Mouse (Mus musculus) stomach, embryonic 15.5 days (tissue): ENCODE measurements around the gene Vipas39. TPM values are rescaled to one million over a fixed set of nuclear protein-coding genes. Genes with fewer than 3 reads are reported as not detected.
A peak's percentile ranks its signal among the peaks of the same experiment; 100 is the strongest.
"Not testable (repeated sequence)": the region's sequence is repeated elsewhere in the genome, so short reads cannot be mapped to it uniquely, and the experiment has no call there.

ENCODE experiments used
- ATAC-seq: fragments of 200-750 bp; cut with Nextera tagmentation; 2 replicates; pipeline ENCODE4 v1.8.0; 2017; ENCODE audit warnings: low read depth, moderate number of reproducible peaks, moderate TSS enrichment; ENCODE audit not compliant: insufficient read depth, low FRiP score
- H3K27ac ChIP-seq: fragments of 300-500 bp; sonication (generic); 2 replicates; pipeline ENCODE4 v1.5.1; 2015; ENCODE audit warnings: mild to moderate bottlenecking, inconsistent platforms
- H3K27me3 ChIP-seq: fragments of 300-500 bp; sonication (generic); replicated peaks from 2 replicates; pipeline ENCODE4 v1.6.1; 2015; ENCODE audit warnings: inconsistent platforms
- H3K36me3 ChIP-seq: fragments of 300-500 bp; sonication (generic); 2 replicates; pipeline ENCODE4 v1.6.1; 2015; ENCODE audit warnings: inconsistent platforms
- H3K4me1 ChIP-seq: fragments of 300-500 bp; sonication (generic); 2 replicates; pipeline ENCODE4 v1.6.1; 2015; ENCODE audit warnings: inconsistent platforms
- H3K4me2 ChIP-seq: fragments of 300-500 bp; sonication (generic); 2 replicates; pipeline ENCODE4 v1.6.1; 2015; ENCODE audit warnings: mild to moderate bottlenecking, inconsistent platforms
- H3K4me3 ChIP-seq: fragments of 300-500 bp; sonication (generic); replicated peaks from 2 replicates; pipeline ENCODE4 v1.5.1; 2015; ENCODE audit warnings: inconsistent platforms
- H3K9ac ChIP-seq: fragments of 300-500 bp; sonication (generic); 2 replicates; pipeline ENCODE4 v1.6.1; 2015; ENCODE audit warnings: inconsistent platforms
- H3K9me3 ChIP-seq: fragments of 300-500 bp; sonication (generic); 2 replicates; pipeline ENCODE4 v1.6.1; 2016; ENCODE audit warnings: inconsistent platforms
- WGBS: fragments of 180-500 bp; shearing (Covaris S2); methylation state at CpG from one replicate; pipeline ENCODE4 v1.1.7; 2015; 5-methylcytosine and 5-hydroxymethylcytosine counted together
- polyA plus RNA-seq: library from polyadenylated mRNA; unstranded; fragments of >200 nt; fragmentation: Nextera tagmentation; extraction: Ambion mirVana; gene quantifications from 2 replicates; pipeline ENCODE4 v1.2.1, GENCODE M21; 2015

Vipas39 gene
- polyA plus RNA-seq = 35.6 TPM in 2 replicates

GRCm38 (mm10) chr12:87266108-87266826 lies at the start of gene Vipas39, which contains the start of gene Ahsa1:
Vipas39 (minus strand) TSS chr12:87266256.
Ahsa1 (plus strand) TSS chr12:87266479.
- peak within 1 kb of the TSS; percentile 89 for H3K4me3 ChIP-seq
- H3K36me3 ChIP-seq = peaks cover 37% of the 10 kb centered on the region
- no peaks in the 10 kb centered on the region for H3K27me3 ChIP-seq
- peak within 1 kb of the TSS; percentile 77 for H3K4me2 ChIP-seq
- no peaks in the 10 kb centered on the region for H3K9me3 ChIP-seq
- WGBS = under 1% methylated on average over 31 of the region's 31 CpGs
- ATAC-seq = peak; percentile 98
- peaks cover 6% of the 10 kb centered on the region for H3K4me1 ChIP-seq
- peak within 1 kb of the TSS; percentile 91 for H3K27ac ChIP-seq
- peak within 1 kb of the TSS; percentile 92 for H3K9ac ChIP-seq

- no peaks in the 10 kb centered on the region for H3K9me3 ChIP-seq
- no peaks in the 10 kb centered on the region for H3K27me3 ChIP-seq
- no peak overlapping the region for H3K27ac ChIP-seq
- no peaks in the 10 kb centered on the region for H3K4me1 ChIP-seq
- no peak overlapping the region for H3K4me2 ChIP-seq
- no peak overlapping the region for H3K4me3 ChIP-seq
- WGBS = 80% methylated on average over 2 of the region's 2 CpGs
- ATAC-seq = no peak
- peaks cover 5% of the 10 kb centered on the region; the same call in 1 of the 2 replicates for H3K36me3 ChIP-seq
- H3K9ac ChIP-seq = no peak overlapping the region
Observed at GRCm38 (mm10) chr12:87313098-87313497, 47.0 kb upstream of the Vipas39 start.

- not testable (repeated sequence) for H3K9me3 ChIP-seq, H3K4me1 ChIP-seq, H3K27ac ChIP-seq, H3K4me2 ChIP-seq, H3K36me3 ChIP-seq, H3K9ac ChIP-seq, H3K27me3 ChIP-seq, H3K4me3 ChIP-seq, ATAC-seq
- 81% methylated on average over 4 of the region's 4 CpGs for WGBS
Observed at GRCm38 (mm10) chr12:87306584-87306844, 40.5 kb upstream of the Vipas39 start.

DNA sequence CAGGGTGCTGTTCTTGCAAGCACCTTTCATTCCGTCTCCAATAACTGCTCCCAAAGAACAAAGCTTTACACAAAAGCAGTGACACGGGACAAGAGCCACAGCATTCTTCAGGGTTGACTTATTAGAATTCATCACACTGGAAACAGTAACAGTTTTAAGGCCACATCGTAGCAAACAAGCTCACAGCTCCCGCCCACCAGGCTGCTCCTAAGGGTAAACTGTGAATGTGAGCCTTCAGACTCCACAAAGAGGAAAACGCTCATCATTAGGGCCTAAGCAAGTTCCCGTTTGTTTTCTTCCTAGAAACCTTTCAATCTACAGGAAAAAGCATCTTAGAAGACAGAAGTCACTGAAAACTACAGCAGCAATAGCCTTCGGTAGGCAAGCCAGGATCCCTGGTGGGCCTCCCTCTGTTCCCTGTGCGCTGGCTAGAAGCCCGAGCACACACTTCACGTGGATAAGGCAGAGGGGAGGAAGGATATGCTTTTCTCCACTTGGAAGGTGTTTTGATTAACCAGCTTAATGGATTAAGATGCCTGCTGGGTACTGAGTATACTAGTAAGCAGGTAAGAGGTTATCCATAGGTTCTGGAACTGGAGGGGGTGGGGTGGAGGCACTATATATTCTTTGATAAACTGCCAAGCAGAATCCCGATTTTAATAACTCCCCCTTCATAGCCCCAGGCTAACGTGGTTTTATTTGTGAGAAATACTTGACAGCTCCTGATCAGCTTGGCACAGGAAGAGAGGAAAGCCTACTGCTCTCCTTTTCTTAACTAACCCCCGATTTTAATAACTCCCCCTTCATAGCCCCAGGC lies 39.9 kb upstream of the Vipas39 start:
- Histone ChIP-seq H3K36me3 (no peaks in the 10 kb centered on the region), H3K27me3 (no peaks in the 10 kb centered on the region), H3K27ac (no peak overlapping the region), H3K9ac (no peak overlapping the region), H3K4me2 (no peak overlapping the region), H3K4me1 (no peaks in the 10 kb centered on the region), H3K9me3 (no peaks in the 10 kb centered on the region), H3K4me3 (no peak overlapping the region)
- ATAC-seq = no peak
- WGBS = 38% methylated on average over 13 of the region's 13 CpGs

DNA sequence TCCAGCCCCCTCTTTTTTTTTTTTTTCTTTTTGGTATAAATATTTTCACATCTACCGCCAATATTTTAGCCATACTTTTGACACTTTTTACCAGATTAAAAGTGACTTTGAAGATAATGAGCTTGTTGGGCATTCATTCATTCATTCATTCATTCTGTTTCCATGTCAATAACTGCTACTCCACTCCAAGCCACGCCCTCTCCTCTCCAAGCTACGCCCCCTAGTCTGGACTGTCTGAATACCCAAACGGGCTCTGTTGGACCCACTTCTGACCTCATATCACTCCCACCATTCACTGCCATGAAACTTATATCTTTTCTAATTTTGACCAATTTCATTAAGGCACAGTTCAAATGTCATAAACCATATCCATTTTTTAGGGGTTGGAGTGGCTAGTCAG lies 35.1 kb upstream of the Vipas39 start:
- no peaks in the 10 kb centered on the region for H3K9me3 ChIP-seq
- no peak overlapping the region for H3K27ac ChIP-seq
- H3K9ac ChIP-seq = no peak overlapping the region
- no peak for ATAC-seq
- no peak overlapping the region for H3K4me2 ChIP-seq
- H3K4me3 ChIP-seq = no peak overlapping the region
- no peaks in the 10 kb centered on the region for H3K36me3 ChIP-seq
- WGBS = 48% methylated on average over 4 of the region's 4 CpGs
- peaks cover 6% of the 10 kb centered on the region for H3K27me3 ChIP-seq
- peaks cover 9% of the 10 kb centered on the region; the same call in 1 of the 2 replicates for H3K4me1 ChIP-seq

- H3K36me3 ChIP-seq = no peaks in the 10 kb centered on the region
- peak overlapping the region; percentile 37; the same call in 1 of the 2 replicates for H3K9ac ChIP-seq
- peak overlapping the region; percentile 99 for H3K4me2 ChIP-seq
- H3K4me1 ChIP-seq = peaks cover 9% of the 10 kb centered on the region; the same call in 1 of the 2 replicates
- ATAC-seq = no peak
- H3K27ac ChIP-seq = no peak overlapping the region
- peak overlapping the region; percentile 72 for H3K4me3 ChIP-seq
- H3K9me3 ChIP-seq = no peaks in the 10 kb centered on the region
- 2% methylated on average over 9 of the region's 9 CpGs for WGBS
- H3K27me3 ChIP-seq = peaks cover 6% of the 10 kb centered on the region
Observed at GRCm38 (mm10) chr12:87300441-87300690, 34.3 kb upstream of the Vipas39 start.

GRCm38 (mm10) chr12:87299657-87300440 lies 33.8 kb upstream of the Vipas39 start, which contains the start of gene Ism2:
Ism2 (minus strand) TSS chr12:87299705.
- under 1% methylated on average over 84 of the region's 86 CpGs for WGBS
- Histone ChIP-seq H3K4me3 (peak within 1 kb of the TSS; percentile 72), H3K27ac (no peak within 1 kb of the TSS), H3K27me3 (peaks cover 6% of the 10 kb centered on the region), H3K36me3 (no peaks in the 10 kb centered on the region), H3K9me3 (no peaks in the 10 kb centered on the region), H3K4me1 (peaks cover 9% of the 10 kb centered on the region; the same call in 1 of the 2 replicates), H3K4me2 (peak within 1 kb of the TSS; percentile 99), H3K9ac (peak within 1 kb of the TSS; percentile 37)
- peak; percentile 73 for ATAC-seq

- Histone ChIP-seq H3K9me3 (no peaks in the 10 kb centered on the region), H3K9ac (peak overlapping the region; percentile 37), H3K4me2 (peak overlapping the region; percentile 99), H3K27ac (no peak overlapping the region), H3K27me3 (peaks cover 6% of the 10 kb centered on the region), H3K4me1 (peaks cover 9% of the 10 kb centered on the region; the same call in 1 of the 2 replicates), H3K4me3 (peak overlapping the region; percentile 72), H3K36me3 (no peaks in the 10 kb centered on the region)
- 8% methylated on average over 29 of the region's 29 CpGs for WGBS
- ATAC-seq = peak; percentile 27; the same call in 1 of the 2 replicates
Observed at GRCm38 (mm10) chr12:87299037-87299656, 33.1 kb upstream of the Vipas39 start.

DNA sequence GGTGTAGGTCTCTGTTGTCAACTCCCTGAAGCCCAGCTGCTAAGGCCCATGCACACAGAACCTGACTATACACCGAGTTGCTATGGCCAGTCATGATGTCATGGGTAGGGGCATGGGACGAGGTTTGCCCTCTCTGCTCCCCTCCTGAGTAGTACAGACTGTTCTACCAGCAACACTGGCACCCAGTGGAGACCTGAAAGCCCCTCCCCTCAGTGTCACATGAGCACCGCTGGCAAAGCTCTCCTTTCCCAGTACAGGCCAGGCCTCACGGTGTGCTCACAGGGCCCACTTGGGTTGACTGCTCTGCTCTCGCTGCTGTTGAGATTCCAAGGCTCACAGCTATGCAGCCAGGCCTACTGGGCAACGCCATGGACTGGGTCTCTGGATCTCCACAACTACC lies 27.9 kb upstream of the Vipas39 start:
- WGBS = 68% methylated on average over 6 of the region's 6 CpGs
- ATAC-seq = no peak
- H3K36me3 ChIP-seq = no peaks in the 10 kb centered on the region
- H3K27ac ChIP-seq = no peak overlapping the region
- no peak overlapping the region for H3K4me3 ChIP-seq
- no peaks in the 10 kb centered on the region for H3K4me1 ChIP-seq
- no peak overlapping the region for H3K4me2 ChIP-seq
- H3K27me3 ChIP-seq = peaks cover 2% of the 10 kb centered on the region; the same call in 1 of the 2 replicates
- H3K9ac ChIP-seq = no peak overlapping the region
- H3K9me3 ChIP-seq = no peaks in the 10 kb centered on the region

DNA sequence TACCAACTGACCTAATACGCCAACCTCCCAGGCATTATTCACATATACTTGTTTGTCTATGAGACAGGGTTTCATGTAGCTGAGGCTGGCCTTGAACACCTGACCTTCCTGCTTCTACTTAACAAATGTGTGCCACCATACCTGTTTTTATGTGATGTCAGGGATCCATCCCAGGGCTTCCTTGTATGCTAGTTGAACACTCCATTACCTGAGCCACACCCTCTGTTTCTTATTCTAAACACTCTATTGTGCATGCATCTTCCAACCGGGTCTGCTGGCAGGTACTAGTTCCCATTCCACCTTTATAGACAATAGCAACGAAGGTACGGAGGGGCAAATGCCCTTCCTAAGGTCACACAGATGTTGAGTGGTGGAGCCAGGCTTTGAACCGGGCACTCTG lies 23.0 kb upstream of the Vipas39 start:
- Histone ChIP-seq H3K4me1 (no peaks in the 10 kb centered on the region), H3K36me3 (no peaks in the 10 kb centered on the region), H3K27me3 (no peaks in the 10 kb centered on the region), H3K9me3 (no peaks in the 10 kb centered on the region), H3K27ac (no peak overlapping the region), H3K4me2 (no peak overlapping the region), H3K9ac (no peak overlapping the region), H3K4me3 (no peak overlapping the region)
- WGBS = 91% methylated on average over 5 of the region's 5 CpGs
- ATAC-seq = no peak

DNA sequence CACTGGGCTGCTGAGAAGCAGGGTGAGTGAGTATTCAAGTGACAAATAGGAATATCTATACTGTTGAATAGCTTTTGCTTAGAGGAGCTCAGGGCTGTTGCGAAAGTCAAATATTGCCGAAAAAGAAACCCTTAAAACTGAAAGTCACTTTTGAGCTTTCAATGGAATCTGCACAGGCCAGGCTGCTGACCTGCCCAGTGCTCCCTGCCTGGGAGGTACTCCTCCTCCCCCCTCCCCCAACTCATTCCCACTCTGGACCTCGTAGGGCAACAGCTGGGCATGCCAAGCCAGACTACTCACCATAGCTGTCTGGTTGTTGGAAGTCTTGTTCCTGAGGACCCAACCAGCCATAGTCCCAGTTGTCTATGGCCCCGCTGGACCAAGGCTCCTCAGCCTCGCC lies 18.7 kb upstream of the Vipas39 start:
- Histone ChIP-seq H3K27me3 (no peaks in the 10 kb centered on the region), H3K9ac (no peak overlapping the region), H3K4me2 (no peak overlapping the region), H3K27ac (no peak overlapping the region), H3K4me3 (no peak overlapping the region), H3K4me1 (no peaks in the 10 kb centered on the region), H3K36me3 (no peaks in the 10 kb centered on the region), H3K9me3 (no peaks in the 10 kb centered on the region)
- ATAC-seq = no peak
- 71% methylated on average over 5 of the region's 5 CpGs for WGBS
